Mouse (Mus musculus): ENCODE results near the gene Ppp1r11.

GRCm38 (mm10) chr17:36899376-36899775 lies 52.2 kb downstream of the Ppp1r11 start:
- TF ChIP-seq CTCF (IDR thresholded peaks at IDR 0.05; ENCODE audit: control insufficient read depth, insufficient read depth, insufficient replicate concordance, low read depth, low read length): no peak
- TF ChIP-seq POLR2A (IDR thresholded peaks at IDR 0.05; ENCODE audit: control insufficient read depth, low read depth, low read length): no peak
